Mouse (Mus musculus): ENCODE measurements around the gene Mto1.
"Not testable (repeated sequence)": the region's sequence is repeated elsewhere in the genome, so short reads cannot be mapped to it uniquely, and the experiment has no call there.

Gene Mto1

DNA sequence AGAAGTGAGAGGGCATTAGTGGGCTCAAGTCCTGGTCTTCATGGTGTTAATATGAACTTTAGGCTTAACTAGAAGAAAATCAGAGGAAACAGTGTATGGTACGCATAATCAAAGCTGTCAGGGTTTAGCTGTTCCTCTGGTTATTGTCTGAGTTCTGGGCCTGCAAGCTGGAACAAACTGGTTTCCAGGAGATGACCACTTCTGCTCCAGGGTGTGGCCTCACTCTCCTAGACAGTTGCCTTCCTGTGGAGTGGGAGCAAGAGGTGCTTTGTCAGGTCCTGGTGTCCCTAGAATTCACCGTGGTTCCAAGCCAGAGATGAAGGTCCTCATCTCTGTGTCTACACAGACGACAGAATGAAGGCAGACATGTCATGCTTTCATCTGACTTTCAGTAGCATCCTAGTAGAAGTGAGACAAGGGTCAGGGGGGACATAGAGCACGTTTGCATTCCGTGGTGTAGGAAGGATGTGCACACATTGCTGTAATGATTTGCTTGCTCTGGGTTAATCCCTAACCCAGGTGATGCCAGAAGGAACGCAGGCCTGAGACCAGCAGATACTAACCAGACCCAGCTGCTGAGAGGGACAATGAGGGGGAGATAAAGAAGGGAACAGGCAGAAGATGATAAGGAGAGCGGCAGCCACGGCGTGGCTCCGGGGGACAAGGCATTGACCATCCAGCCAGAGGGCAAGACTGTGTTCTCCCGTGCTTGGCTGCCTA, 58.2 kb downstream of the Mto1 start:
- DNase-seq (ENCODE audit: low spot score): no peak

DNA sequence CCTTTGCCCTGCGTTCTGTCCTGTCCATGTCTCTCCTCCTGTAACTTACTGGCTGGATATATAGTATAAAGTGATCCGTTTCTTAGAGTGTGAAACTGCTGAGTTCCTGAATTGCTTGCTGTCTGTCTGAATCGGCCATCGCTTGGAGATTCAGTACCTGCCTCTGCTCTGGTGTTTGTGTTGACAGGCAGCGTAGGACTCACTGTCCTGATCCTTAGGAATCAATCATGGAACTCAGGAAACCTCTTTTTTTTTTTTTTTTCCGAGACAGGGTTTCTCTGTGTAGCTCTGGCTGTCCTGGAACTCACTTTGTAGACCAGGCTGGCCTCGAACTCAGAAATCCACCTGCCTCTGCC, 58.7 kb downstream of the Mto1 start:
- DNase-seq (ENCODE audit: low spot score): no peak

DNA sequence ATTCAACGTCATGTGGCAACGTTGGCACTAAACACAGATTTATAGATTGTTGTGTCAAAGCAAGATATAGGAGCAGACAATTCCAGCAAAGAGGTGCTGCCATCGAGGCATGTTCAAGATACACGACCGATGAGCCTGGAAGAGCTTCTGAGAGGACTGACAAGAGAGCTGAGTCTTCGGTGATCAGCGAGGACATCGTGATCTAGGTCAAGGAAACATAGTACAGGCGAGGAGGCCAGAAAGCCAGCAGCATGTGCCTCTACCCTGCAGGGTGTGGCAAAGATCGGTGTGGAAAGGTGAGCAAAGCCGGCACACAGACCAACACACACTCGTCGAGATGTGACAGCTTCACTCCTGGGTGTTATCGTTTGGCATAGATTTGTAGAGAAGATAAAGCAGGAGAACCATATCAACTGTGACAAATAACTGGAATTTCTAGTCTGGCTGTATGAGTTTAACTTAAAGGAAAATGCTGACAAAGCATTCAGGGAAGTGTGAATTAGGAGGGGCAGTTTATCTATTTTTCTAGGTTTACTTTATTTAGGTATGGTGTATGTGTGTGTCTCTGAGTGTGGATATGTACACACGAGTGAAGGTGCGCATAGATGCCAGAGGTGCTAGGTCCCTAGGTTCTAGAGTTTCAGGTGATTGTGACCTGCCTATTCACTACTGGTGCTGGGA, 60.2 kb downstream of the Mto1 start:
- no peak for DNase-seq (ENCODE audit: low spot score)

DNA sequence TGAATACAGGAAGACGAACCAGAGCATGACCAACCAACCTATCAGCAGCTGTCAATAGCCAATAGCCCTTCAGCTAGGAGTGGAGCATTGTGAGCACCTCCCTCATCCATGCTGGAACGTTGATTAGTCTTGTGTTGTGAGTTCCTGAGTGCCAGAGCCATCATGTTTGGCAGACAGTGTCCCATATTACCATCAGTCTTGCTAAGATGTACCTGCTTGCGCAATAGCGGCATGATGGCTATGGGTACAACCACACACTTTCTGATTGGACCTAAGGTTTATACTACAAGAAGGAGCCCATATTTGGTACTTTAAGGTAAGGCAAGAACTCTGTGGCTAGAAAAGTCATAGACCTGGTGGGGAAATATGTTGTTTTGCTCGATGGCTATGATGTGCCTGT, 63.7 kb downstream of the Mto1 start:
- no peak for DNase-seq (ENCODE audit: low spot score)

DNA sequence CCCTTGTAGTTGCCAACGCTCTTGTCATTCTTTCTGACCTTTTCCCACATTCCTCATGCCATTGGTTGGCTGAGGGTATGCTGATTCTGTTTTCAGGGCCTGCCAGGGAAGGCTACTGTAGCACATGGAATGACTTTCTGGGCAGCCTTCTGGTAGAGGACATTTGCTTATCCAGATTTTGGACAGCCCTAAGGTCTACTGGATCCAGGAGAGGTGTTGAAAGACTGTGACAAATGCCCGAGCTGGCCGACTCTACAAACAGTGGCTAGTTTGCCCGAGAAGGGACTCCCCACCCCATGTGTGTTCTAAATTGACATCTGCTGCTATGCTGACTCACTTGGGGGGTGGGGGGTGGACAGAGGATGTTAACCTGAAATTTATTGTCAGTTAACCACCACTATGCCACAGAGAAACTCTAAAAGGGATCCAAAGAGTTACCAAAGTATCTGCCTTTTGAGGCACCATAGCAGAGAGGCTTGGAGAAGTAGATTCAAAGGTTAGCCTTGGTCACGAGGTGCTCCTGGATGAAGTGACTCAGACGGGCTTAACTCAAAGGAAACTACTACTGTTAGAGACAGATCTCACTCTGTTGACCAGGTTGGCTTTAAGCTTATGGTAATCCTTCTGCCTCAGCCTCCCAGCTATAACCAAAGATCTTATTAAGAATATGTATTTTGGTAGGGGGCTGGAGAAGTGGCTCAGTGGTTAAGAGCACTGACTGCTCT, 65.9 kb downstream of the Mto1 start:
- no peak for DNase-seq (ENCODE audit: low spot score)

DNA sequence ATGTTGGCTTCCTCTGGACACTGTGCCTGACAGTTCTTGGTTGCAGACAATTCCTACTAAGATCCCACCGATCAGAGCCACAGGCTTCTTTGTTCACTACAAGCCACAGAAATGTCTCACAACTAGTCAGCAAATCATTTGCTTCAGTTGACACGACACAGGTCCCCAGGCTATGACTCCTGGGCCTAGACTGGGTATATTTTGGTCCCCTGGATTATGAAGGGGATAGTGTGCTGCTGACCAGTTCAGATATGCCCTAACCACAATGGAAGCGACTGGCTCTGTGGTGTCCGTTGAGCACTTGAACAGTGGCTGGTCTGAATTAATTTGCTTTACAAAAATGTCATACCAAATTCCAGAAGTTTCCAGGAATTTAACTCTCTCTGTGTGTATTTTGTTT, 66.7 kb downstream of the Mto1 start:
- no peak for DNase-seq (ENCODE audit: low spot score)

DNA sequence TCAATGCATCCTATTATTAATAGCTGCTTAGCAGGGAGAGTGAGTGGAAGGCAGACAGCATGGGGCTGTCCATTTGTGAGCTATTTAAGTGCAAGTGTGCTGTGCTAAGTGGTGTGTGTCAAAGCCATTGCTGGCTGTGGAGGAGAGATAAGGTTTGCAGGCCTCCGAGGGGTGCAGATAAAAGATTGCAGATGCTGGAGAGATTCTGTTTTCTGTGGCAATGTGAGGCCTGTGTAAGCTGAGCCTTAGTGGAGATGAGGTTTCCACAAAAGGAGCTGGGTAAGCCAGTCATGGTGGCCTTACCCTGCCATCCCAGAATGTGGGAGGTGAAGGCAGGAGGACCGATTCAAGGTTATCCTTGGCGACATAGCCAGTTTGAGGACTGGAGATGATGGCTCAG, 68.1 kb downstream of the Mto1 start:
- DNase-seq (ENCODE audit: low spot score): no peak

DNA sequence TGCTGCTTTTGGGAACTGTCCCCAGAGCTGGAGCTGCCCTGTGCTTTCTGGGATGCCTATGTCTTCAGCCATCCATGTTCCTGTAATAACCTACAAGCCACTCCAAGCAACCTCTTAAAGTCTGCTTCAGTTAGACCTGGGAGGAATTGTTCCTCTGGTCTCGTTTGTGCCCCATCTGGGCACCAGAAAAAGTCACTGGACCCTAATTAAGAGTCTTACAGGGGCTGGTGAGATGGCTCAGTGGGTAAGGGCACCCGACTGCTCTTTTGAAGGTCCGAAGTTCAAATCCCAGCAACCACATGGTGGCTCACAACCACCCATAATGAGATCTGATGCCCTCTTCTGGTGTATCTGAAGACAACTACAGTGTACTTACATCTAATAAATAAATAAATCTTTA, 69.2 kb downstream of the Mto1 start:
- not testable (repeated sequence) for DNase-seq (ENCODE audit: low spot score)

DNA sequence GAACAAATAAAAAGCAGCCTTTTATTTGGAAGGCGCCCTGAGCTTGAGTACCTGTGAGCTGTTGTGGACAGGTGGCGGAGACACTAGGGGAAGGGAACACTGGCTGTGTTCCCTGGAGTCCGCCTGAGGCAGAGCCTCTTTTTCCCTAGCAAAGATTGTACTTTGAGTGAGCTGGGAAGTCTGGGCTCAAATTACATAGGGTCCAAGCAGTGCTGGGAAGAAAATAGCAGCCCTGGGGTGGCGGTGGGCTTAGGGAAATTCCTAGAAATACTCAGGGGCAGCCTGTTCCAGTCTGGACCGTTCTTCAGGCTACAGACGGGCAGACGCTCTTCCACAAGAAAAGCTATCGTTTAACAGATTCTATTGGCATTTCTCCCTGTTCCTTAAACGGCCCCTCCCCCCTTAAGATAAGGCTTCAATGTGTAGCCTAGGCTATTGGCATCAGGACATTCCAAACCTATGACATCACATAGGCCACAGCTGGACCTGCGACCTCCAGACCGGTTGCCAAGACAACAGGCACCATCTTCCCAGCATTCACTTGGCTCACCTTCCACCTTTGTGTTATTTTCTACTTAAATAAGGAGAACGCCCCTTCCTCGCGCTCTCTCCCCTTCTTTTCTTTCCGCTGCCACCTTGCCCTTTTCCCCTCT, 72.2 kb downstream of the Mto1 start:
- no peak for DNase-seq (ENCODE audit: low spot score)

DNA sequence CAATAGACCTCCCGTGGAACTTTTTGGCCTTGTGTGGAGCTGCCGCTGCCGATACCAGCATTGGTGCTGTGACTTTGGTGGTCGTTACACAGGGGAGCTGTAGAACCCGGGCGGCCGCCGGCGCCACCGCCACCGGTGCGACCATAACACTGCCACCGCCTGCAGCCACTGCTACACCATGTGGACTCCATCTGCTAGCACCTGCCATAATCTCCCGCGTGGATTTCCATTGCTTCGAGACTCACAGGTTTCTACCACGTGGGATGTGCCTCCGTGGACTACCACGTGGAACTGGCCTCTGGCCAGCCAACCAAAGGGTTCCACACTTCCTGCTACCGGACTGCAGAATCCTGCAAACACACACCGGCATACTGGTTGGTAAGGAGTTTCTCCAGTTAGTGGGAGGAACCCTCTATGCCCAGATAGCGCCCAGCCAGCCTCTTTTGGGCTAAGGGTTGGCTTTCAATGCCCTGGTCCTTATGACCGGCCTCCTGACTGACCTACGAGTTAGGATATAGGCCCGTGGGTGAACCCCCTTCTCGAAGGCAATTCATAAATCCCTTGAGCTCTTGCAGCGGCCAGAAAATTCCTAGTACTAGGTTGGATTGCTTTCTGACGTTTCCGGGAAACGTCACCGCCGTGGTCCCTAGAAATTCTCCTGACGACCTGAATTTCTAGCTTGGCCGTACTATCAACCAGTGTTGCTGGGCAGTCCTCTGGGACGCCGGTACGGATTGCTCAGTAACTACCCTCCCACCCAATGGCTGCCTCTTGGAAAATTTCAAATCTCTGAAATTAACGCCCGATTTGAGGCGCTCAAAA, 73.0 kb downstream of the Mto1 start:
- peak; percentile 54 for DNase-seq (ENCODE audit: low spot score)

DNA sequence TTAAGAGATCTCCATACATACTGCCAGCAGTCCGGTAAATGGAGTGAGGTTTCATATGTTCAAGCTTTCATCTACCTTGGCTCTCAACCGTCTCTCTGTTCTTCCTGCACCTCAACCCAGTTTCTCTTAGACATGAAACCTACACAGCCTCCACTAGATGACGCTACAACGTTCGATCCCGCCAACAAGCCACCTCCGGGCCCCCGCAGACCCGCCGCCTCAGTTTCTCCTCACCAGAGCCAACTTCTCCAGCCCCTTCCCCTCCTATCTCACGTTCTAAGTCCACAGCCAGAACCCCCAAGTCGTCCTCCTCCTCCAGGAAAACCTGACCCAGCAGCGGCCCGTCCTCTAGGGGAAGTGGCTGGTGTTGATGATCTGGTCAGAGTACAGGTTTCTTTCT, 73.7 kb downstream of the Mto1 start:
- DNase-seq (ENCODE audit: low spot score): no peak
